Mouse (Mus musculus) heart, embryonic 14.5 days (tissue): Measurements from ENCODE around the gene Wscd2. TPM values are rescaled to one million over a fixed set of nuclear protein-coding genes. Genes with fewer than 3 reads are reported as not detected.

ENCODE experiments used
- ATAC-seq: fragments of 200-750 bp; cut with Nextera tagmentation; 2 replicates; pipeline ENCODE4 v1.8.0; 2017; ENCODE audit warnings: low read depth, moderate TSS enrichment; ENCODE audit not compliant: insufficient number of reproducible peaks, insufficient read depth, low FRiP score
- H3K27ac ChIP-seq, 2 experiments: fragments of 200-500 bp in 1 of 2; fragments of 300-500 bp in 1 of 2; sonication (generic) in 1 of 2; replicated peaks in 1 of 2; 2 replicates each; pipeline ENCODE4 v1.5.1; 2012 to 2014; ENCODE audit warnings: low read depth in 2 of 2, low read length in 2 of 2, control low read depth in 1 of 2, mild to moderate bottlenecking in 1 of 2, mixed read lengths in 1 of 2; ENCODE audit not compliant: control insufficient read depth in 1 of 2, insufficient read depth in 1 of 2
- H3K27me3 ChIP-seq: fragments of 300-500 bp; sonication (generic); 2 replicates; pipeline ENCODE4 v1.6.1; 2014; ENCODE audit warnings: mild to moderate bottlenecking, low read length, control low read depth; ENCODE audit not compliant: control insufficient read depth, insufficient read depth
- H3K36me3 ChIP-seq: fragments of 300-500 bp; sonication (generic); 2 replicates; pipeline ENCODE4 v1.6.1; 2014; ENCODE audit warnings: mild to moderate bottlenecking, control low read depth, low read length, mixed read lengths; ENCODE audit not compliant: control insufficient read depth, insufficient read depth
- H3K4me1 ChIP-seq, 2 experiments: fragments of 200-500 bp in 1 of 2; fragments of 300-500 bp in 1 of 2; sonication (generic) in 1 of 2; 2 replicates each; pipeline ENCODE4 v1.6.1; 2012 to 2014; ENCODE audit warnings: low read length in 2 of 2, control low read depth in 1 of 2, mixed read lengths in 1 of 2; ENCODE audit not compliant: control insufficient read depth in 2 of 2, insufficient read depth in 2 of 2
- H3K4me2 ChIP-seq: fragments of 300-500 bp; sonication (generic); 2 replicates; pipeline ENCODE4 v1.6.1; 2014; ENCODE audit warnings: mild to moderate bottlenecking, low read length
- H3K4me3 ChIP-seq, 2 experiments: fragments of 200-500 bp in 1 of 2; fragments of 300-500 bp in 1 of 2; sonication (generic) in 1 of 2; 2 replicates each; pipeline ENCODE4 v1.5.1; 2012 to 2014; ENCODE audit warnings: low read length in 2 of 2, mild to moderate bottlenecking in 2 of 2, control low read depth in 1 of 2, low read depth in 1 of 2, moderate library complexity in 1 of 2; ENCODE audit not compliant: control insufficient read depth in 1 of 2, insufficient read depth in 1 of 2
- H3K9ac ChIP-seq: fragments of 300-500 bp; sonication (generic); 2 replicates; pipeline ENCODE4 v1.6.1; 2014; ENCODE audit warnings: mild to moderate bottlenecking, low read length
- H3K9me3 ChIP-seq: fragments of 300-500 bp; sonication (generic); 2 replicates; pipeline ENCODE4 v1.6.1; 2016; ENCODE audit warnings: low read length, control low read depth; ENCODE audit not compliant: control insufficient read depth
- WGBS: fragments of 180-500 bp; shearing (Covaris S2); extraction: QIAGEN DNeasy Blood & Tissue Kit; methylation state at CpG from one replicate; pipeline ENCODE4 v1.1.7; 2014; 5-methylcytosine and 5-hydroxymethylcytosine counted together
- polyA plus RNA-seq: library from polyadenylated mRNA; unstranded; fragments of >200 nt; fragmentation: Nextera tagmentation; extraction: Ambion mirVana; gene quantifications from 2 replicates; pipeline ENCODE4 v1.2.1, GENCODE M21; 2014

The Wscd2 gene
- polyA plus RNA-seq, 1 experiment from 2014 or later: 2.8 TPM

GRCm38 (mm10) chr5:113565858-113566257, 75.7 kb downstream of the Wscd2 start:
- 62% methylated on average over 12 of the region's 12 CpGs for WGBS
- Histone ChIP-seq H3K4me3 (no peak overlapping the region), H3K4me2 (no peak overlapping the region), H3K4me1 (no peaks in the 10 kb centered on the region), H3K9me3 (no peaks in the 10 kb centered on the region), H3K36me3 (no peaks in the 10 kb centered on the region), H3K27me3 (no peaks in the 10 kb centered on the region), H3K9ac (no peak overlapping the region), H3K27ac (no peak overlapping the region)
- ATAC-seq: no peak

DNA sequence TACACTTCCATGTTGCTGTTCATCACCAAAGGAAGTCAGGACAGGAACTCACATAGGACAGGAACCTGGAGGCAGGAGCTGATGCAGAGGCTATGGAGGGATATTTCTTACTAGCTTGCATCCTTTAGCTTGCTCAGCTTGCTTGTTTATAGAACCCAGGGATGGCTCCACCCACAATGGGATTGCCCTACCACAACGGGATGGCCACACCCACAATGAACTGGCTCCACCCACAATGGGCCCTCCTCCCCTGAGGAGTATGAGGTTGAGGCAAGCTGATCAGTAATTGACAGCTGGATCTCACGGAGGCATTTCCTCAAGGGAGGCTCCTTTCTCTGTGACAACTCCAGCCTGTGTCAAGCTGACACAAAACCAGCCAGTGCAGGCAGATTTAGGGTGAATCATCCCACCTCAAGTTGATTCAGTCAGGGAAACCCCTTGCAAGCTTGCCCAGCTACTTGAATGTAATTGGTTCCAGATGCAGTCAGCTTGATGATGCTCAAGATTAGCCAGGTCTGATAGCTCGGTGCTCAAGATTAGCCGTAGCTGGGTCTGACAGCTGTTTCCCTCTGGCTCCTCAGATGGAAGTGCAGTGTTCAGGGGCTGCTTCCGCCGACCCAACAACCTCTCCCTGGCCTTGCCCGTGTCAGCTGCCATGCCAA, 80.1 kb downstream of the Wscd2 start:
- H3K9ac ChIP-seq: no peak overlapping the region

GRCm38 (mm10) chr5:113577555-113577954, 87.4 kb downstream of the Wscd2 start:
- 77% methylated on average over 7 of the region's 7 CpGs for WGBS

More for the DNA sequence above, 80.1 kb downstream of the Wscd2 start:
- Histone ChIP-seq H3K4me1 (no peaks in the 10 kb centered on the region), H3K36me3 (0 out of 2 replicates have a peak, but pooled peaks cover 4% of the 10 kb centered on the region), H3K27ac (no peak overlapping the region), H3K9me3 (no peaks in the 10 kb centered on the region), H3K27me3 (no peaks in the 10 kb centered on the region), H3K4me3 (no peak overlapping the region), H3K4me2 (no peak overlapping the region)
- no peak for ATAC-seq
- 40% methylated on average over 7 of the region's 7 CpGs for WGBS

DNA sequence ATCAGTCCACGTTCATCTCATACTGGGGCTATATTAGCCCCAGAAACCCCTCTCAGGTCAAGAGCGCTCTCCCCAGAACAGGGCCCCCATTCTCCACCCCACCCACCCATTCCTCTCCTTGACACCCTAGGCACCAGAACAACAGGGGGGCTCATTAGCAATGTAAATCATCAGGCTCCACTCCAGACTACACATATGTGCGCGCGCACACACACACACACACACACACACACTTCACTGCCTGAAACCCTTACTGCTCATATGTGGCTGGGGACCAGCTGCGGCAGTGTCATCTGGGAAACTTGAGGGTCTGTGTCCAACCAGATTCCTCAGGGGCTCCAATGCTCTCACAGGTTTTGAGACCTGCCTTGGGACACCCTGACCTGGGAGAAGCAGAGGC, 88.3 kb downstream of the Wscd2 start:
- Histone ChIP-seq H3K4me1 (no peaks in the 10 kb centered on the region), H3K9ac (no peak overlapping the region), H3K4me2 (no peak overlapping the region), H3K27me3 (no peaks in the 10 kb centered on the region), H3K27ac (no peak overlapping the region), H3K36me3 (0 out of 2 replicates have a peak, but pooled peaks cover 4% of the 10 kb centered on the region), H3K4me3 (no peak overlapping the region), H3K9me3 (no peaks in the 10 kb centered on the region)
- no peak for ATAC-seq
- WGBS: 81% methylated on average over 6 of the region's 6 CpGs

More at GRCm38 (mm10) chr5:113577555-113577954, 87.4 kb downstream of the Wscd2 start:
- Histone ChIP-seq H3K9ac (no peak overlapping the region), H3K4me2 (no peak overlapping the region), H3K9me3 (no peaks in the 10 kb centered on the region), H3K4me1 (no peaks in the 10 kb centered on the region), H3K36me3 (0 out of 2 replicates have a peak, but pooled peaks cover 4% of the 10 kb centered on the region), H3K4me3 (no peak overlapping the region), H3K27ac (no peak overlapping the region), H3K27me3 (no peaks in the 10 kb centered on the region)
- no peak for ATAC-seq

DNA sequence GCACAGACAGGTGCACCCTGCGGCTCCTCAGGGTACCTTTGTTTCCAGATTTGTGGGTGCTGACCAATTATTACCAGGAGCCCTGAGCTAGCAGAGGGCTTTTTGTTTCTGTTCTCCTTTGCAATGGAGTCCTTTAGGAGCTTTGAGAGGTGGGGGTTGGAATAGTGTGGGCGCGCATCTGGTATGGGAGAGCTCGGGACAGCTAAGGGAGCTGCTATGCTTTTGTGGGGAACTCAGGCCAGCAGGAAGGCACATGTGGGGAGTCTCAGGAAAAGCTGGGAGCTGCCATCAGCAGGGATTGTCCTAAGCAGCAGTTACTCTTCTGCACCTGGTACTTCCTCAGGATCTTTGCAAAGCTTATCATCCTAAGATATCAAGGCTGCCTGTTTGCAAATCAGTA, 89.0 kb downstream of the Wscd2 start:
- Histone ChIP-seq H3K36me3 (0 out of 2 replicates have a peak, but pooled peaks cover 4% of the 10 kb centered on the region), H3K4me2 (no peak overlapping the region), H3K9ac (no peak overlapping the region), H3K27me3 (no peaks in the 10 kb centered on the region), H3K9me3 (no peaks in the 10 kb centered on the region), H3K27ac (no peak overlapping the region), H3K4me1 (no peaks in the 10 kb centered on the region; a peak in 1 of 4 replicates), H3K4me3 (no peak overlapping the region)
- 84% methylated on average over 4 of the region's 4 CpGs for WGBS
- no peak for ATAC-seq

GRCm38 (mm10) chr5:113580248-113580647, 90.1 kb downstream of the Wscd2 start:
- Histone ChIP-seq H3K36me3 (no peaks in the 10 kb centered on the region), H3K4me3 (no peak overlapping the region), H3K4me1 (no peaks in the 10 kb centered on the region; a peak in 1 of 4 replicates), H3K27me3 (no peaks in the 10 kb centered on the region), H3K27ac (no peak overlapping the region), H3K9me3 (no peaks in the 10 kb centered on the region), H3K4me2 (no peak overlapping the region), H3K9ac (no peak overlapping the region)
- WGBS: 54% methylated on average over 8 of the region's 8 CpGs
- no peak for ATAC-seq

GRCm38 (mm10) chr5:113580801-113581200, 90.7 kb downstream of the Wscd2 start:
- Histone ChIP-seq H3K4me3 (no peak overlapping the region), H3K36me3 (no peaks in the 10 kb centered on the region), H3K9ac (no peak overlapping the region), H3K27me3 (no peaks in the 10 kb centered on the region), H3K4me2 (no peak overlapping the region), H3K27ac (no peak overlapping the region), H3K9me3 (no peaks in the 10 kb centered on the region), H3K4me1 (no peaks in the 10 kb centered on the region; a peak in 1 of 4 replicates)
- no peak for ATAC-seq
- 62% methylated on average over 9 of the region's 9 CpGs for WGBS
